Mouse (Mus musculus): ENCODE measurements around the gene Gucy2e.

DNA sequence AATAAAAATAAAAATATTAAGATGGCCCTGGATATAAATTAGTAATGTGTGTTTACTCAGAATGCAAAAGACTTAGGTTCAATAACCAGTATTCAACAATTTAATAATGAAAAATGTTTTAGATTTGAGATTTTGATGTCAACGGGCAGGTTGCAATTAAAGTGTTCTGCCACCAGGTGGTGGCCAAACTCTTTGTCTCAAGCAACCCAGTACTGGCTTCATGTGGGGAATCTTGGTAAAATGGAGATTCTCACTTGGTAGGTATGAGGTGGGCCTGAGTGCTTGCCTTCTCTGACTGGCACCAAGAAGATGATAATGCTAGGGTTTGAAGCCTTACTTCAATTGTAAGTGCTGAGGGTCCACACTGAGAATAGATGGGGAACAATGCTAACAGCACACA, 44.0 kb downstream of the Gucy2e start:
- 0 out of 2 replicates have a peak, but pooled peaks have one; percentile 50 for TF ChIP-seq EP300 (IDR thresholded peaks at IDR 0.05; ENCODE audit: insufficient read depth, low read depth, low read length)
- no peak for TF ChIP-seq POLR2A (IDR thresholded peaks at IDR 0.05; ENCODE audit: insufficient read depth, low read depth, low read length)
